Mouse (Mus musculus): ENCODE data around the gene Zfp92. TPM values are rescaled to one million over a fixed set of nuclear protein-coding genes. Genes with fewer than 3 reads are reported as not detected.
"Not testable (repeated sequence)": the region's sequence is repeated elsewhere in the genome, so short reads cannot be mapped to it uniquely, and the experiment has no call there.

Gene Zfp92
- polyA plus RNA-seq (2012; rRNA removed) = 0.90 and 1.0 TPM in 2 replicates

DNA sequence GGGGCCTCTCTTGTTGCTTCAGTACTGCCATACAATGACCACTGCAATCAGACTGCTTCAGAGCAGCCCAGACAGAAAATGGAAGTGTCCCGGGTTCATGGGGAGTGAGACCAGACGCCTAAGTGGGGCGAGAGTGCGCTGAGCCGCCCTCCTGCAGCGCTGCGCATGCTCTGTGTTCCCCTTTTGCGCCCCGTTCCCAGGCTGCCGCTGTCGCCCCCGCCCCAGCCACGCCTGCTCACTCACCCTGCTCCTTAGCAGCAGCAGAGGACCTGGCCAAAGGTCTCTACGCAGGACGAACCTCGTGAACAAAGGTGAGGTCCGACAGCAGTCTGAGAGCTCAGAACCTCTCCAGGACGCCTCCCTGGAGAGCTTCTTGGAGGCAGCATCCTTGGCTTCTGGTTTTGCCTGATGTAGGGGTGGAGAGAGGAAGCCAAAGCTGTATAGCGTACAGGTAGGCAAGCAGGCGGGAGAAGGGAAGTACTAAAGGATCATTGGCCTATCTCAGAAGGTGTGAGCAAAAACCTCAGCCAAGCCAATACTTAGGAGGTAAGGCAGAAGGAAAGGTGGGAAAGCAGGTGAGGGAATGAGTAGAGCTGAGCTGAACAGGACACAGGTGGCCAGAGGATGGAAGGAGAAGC is at the start of gene Zfp92:
TSS of gene Zfp92 (plus strand) at position 217 of the 638 bp plus-strand sequence.
- no peak for TF ChIP-seq POLR2A (IDR thresholded peaks at IDR 0.05; ENCODE audit: extremely low read depth, insufficient read depth, low read length)
- no peak for TF ChIP-seq CTCF (IDR thresholded peaks at IDR 0.05; ENCODE audit: extremely low read depth, insufficient read depth, low read length)
- H3K4me3 ChIP-seq (ENCODE audit: insufficient read depth, low read length) = peak within 1 kb of the TSS; percentile 46
- H3K4me1 ChIP-seq (ENCODE audit: control insufficient read depth, insufficient read depth, low read length) = no peaks in the 10 kb centered on the region
- no peak within 1 kb of the TSS for H3K27ac ChIP-seq (ENCODE audit: insufficient read depth, low read length)

DNA sequence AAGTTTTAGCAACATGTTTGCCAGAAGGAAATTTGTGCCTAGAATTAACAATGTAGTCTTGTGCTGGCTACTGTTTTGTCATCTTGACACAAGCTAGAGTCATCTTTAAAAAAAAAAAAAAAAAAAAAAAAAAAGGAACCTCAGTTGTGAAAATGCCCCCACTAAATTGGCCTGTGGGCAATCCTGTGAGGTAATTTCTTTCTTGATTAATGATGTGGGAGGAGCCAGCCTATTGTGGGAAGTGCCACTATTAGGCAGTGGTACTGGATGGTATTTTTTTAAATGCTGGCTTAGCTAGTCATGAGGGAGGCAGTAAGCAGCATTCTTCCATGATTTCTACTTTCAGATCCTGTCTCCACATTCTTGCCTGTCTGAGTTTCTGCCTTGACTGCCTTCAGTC is 47.6 kb upstream of the Zfp92 start:
- TF ChIP-seq POLR2A (IDR thresholded peaks at IDR 0.05; ENCODE audit: extremely low read depth, insufficient read depth, low read length) (no peak), CTCF (IDR thresholded peaks at IDR 0.05; ENCODE audit: extremely low read depth, insufficient read depth, low read length) (no peak)
- H3K4me1 ChIP-seq (ENCODE audit: control insufficient read depth, insufficient read depth, low read length) = no peaks in the 10 kb centered on the region
- no peak overlapping the region for H3K4me3 ChIP-seq (ENCODE audit: insufficient read depth, low read length)
- no peak overlapping the region for H3K27ac ChIP-seq (ENCODE audit: insufficient read depth, low read length)

GRCm38 (mm10) chrX:73384419-73384818 is 26.5 kb upstream of the Zfp92 start:
- Histone ChIP-seq H3K4me1 (ENCODE audit: control insufficient read depth, insufficient read depth, low read length) (peaks cover 2% of the 10 kb centered on the region; the same call in 1 of the 2 replicates), H3K4me3 (ENCODE audit: insufficient read depth, low read length) (no peak overlapping the region), H3K27ac (ENCODE audit: insufficient read depth, low read length) (no peak overlapping the region)
- no peak for TF ChIP-seq POLR2A (IDR thresholded peaks at IDR 0.05; ENCODE audit: extremely low read depth, insufficient read depth, low read length)
- no peak for TF ChIP-seq CTCF (IDR thresholded peaks at IDR 0.05; ENCODE audit: extremely low read depth, insufficient read depth, low read length)

DNA sequence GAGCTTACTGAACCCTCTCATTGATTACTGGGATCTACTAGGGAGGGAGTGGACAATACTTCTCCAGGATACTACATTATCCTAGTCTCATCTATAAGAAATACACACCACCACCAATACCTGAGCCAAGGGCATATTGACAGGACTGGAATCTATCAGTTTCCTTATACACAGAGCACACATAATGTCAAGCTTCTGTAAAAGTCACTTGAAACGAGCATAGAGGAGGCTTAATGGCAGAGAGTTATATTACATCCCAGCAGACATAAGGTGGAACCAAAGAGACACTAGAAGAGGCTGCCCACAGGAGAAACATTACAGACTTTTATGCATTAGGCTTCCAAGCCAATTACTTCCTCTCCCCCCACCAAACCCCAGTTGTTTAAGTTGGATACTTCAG is 26.0 kb upstream of the Zfp92 start:
- H3K4me3 ChIP-seq (ENCODE audit: insufficient read depth, low read length) = no peak overlapping the region
- peaks cover 2% of the 10 kb centered on the region; the same call in 1 of the 2 replicates for H3K4me1 ChIP-seq (ENCODE audit: control insufficient read depth, insufficient read depth, low read length)
- TF ChIP-seq CTCF (IDR thresholded peaks at IDR 0.05; ENCODE audit: extremely low read depth, insufficient read depth, low read length) = no peak
- no peak for TF ChIP-seq POLR2A (IDR thresholded peaks at IDR 0.05; ENCODE audit: extremely low read depth, insufficient read depth, low read length)
- H3K27ac ChIP-seq (ENCODE audit: insufficient read depth, low read length) = no peak overlapping the region

- Histone ChIP-seq H3K27ac (ENCODE audit: insufficient read depth, low read length) (no peak overlapping the region), H3K4me1 (ENCODE audit: control insufficient read depth, insufficient read depth, low read length) (no peaks in the 10 kb centered on the region), H3K4me3 (ENCODE audit: insufficient read depth, low read length) (no peak overlapping the region)
- TF ChIP-seq POLR2A (IDR thresholded peaks at IDR 0.05; ENCODE audit: extremely low read depth, insufficient read depth, low read length) (no peak), CTCF (IDR thresholded peaks at IDR 0.05; ENCODE audit: extremely low read depth, insufficient read depth, low read length) (no peak)
Observed at GRCm38 (mm10) chrX:73391481-73391880, 19.4 kb upstream of the Zfp92 start.

- no peak for TF ChIP-seq POLR2A (IDR thresholded peaks at IDR 0.05; ENCODE audit: extremely low read depth, insufficient read depth, low read length)
- TF ChIP-seq CTCF (IDR thresholded peaks at IDR 0.05; ENCODE audit: extremely low read depth, insufficient read depth, low read length) = no peak
- no peaks in the 10 kb centered on the region for H3K4me1 ChIP-seq (ENCODE audit: control insufficient read depth, insufficient read depth, low read length)
- H3K4me3 ChIP-seq (ENCODE audit: insufficient read depth, low read length) = no peak overlapping the region
- no peak overlapping the region for H3K27ac ChIP-seq (ENCODE audit: insufficient read depth, low read length)
Observed at GRCm38 (mm10) chrX:73396446-73396845, 14.4 kb upstream of the Zfp92 start.

DNA sequence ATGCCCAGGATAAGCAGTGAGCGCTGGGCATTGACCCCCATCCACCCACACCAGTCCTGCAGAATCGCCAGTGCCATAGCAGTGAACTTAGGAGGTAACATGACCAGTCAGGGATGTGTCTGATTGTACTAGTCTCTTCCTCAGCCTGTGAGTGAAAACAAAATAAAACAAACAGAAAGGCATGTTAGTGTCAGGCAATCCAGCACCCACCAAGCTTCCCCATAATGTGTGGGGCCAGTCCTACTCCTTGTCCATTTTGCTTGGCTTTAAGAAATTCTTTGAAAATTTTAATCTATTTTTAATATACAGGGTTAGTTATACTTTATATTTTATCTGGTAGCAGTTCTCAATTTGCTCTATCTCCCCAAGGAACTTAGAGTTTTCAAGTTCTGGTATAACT is 12.3 kb upstream of the Zfp92 start, which contains the start of gene Gm18336:
TSS of gene Gm18336 (minus strand) at position 101 of the 400 bp plus-strand sequence.
- not testable (repeated sequence) for H3K27ac ChIP-seq (ENCODE audit: insufficient read depth, low read length); H3K4me3 ChIP-seq (ENCODE audit: insufficient read depth, low read length); H3K4me1 ChIP-seq (ENCODE audit: control insufficient read depth, insufficient read depth, low read length)

- H3K4me3 ChIP-seq (ENCODE audit: insufficient read depth, low read length) = no peak overlapping the region
- H3K27ac ChIP-seq (ENCODE audit: insufficient read depth, low read length) = no peak overlapping the region
- no peak for TF ChIP-seq POLR2A (IDR thresholded peaks at IDR 0.05; ENCODE audit: extremely low read depth, insufficient read depth, low read length)
- no peak for TF ChIP-seq CTCF (IDR thresholded peaks at IDR 0.05; ENCODE audit: extremely low read depth, insufficient read depth, low read length)
- H3K4me1 ChIP-seq (ENCODE audit: control insufficient read depth, insufficient read depth, low read length) = no peaks in the 10 kb centered on the region
Observed at GRCm38 (mm10) chrX:73400951-73401350, 9.9 kb upstream of the Zfp92 start.

GRCm38 (mm10) chrX:73401616-73402015 is 9.3 kb upstream of the Zfp92 start:
- Histone ChIP-seq H3K4me3 (ENCODE audit: insufficient read depth, low read length) (no peak overlapping the region), H3K27ac (ENCODE audit: insufficient read depth, low read length) (no peak overlapping the region), H3K4me1 (ENCODE audit: control insufficient read depth, insufficient read depth, low read length) (no peaks in the 10 kb centered on the region)
- TF ChIP-seq POLR2A (IDR thresholded peaks at IDR 0.05; ENCODE audit: extremely low read depth, insufficient read depth, low read length) (no peak), CTCF (IDR thresholded peaks at IDR 0.05; ENCODE audit: extremely low read depth, insufficient read depth, low read length) (no peak)

GRCm38 (mm10) chrX:73412767-73413166 is 1.9 kb downstream of the Zfp92 start:
- H3K4me3 ChIP-seq (ENCODE audit: insufficient read depth, low read length) = no peak overlapping the region
- H3K4me1 ChIP-seq (ENCODE audit: control insufficient read depth, insufficient read depth, low read length) = no peaks in the 10 kb centered on the region
- H3K27ac ChIP-seq (ENCODE audit: insufficient read depth, low read length) = no peak overlapping the region
- no peak for TF ChIP-seq POLR2A (IDR thresholded peaks at IDR 0.05; ENCODE audit: extremely low read depth, insufficient read depth, low read length)
- TF ChIP-seq CTCF (IDR thresholded peaks at IDR 0.05; ENCODE audit: extremely low read depth, insufficient read depth, low read length) = 0 out of 2 replicates have a peak, but pooled peaks have one; percentile 6

All from cortical plate, adult 2 months (tissue).